Mouse (Mus musculus) myocyte (in vitro differentiated cells): Measurements from ENCODE around the gene Gm7075. TPM values are rescaled to one million over a fixed set of nuclear protein-coding genes. Genes with fewer than 3 reads are reported as not detected.

Experiments
- H3K27me3 ChIP-seq: one replicate; pipeline ENCODE4 v1.6.1; 2011; ENCODE audit not compliant: control insufficient read depth, insufficient read depth, insufficient read length
- H3K36me3 ChIP-seq: one replicate; pipeline ENCODE4 v1.6.1; 2011; ENCODE audit not compliant: control insufficient read depth, insufficient read depth
- H3K4me2 ChIP-seq: one replicate; pipeline ENCODE4 v1.6.1; 2011; ENCODE audit warnings: low read depth, control low read depth
- H3K4me3 ChIP-seq: one replicate; pipeline ENCODE4 v1.5.1; 2011; ENCODE audit warnings: mild to moderate bottlenecking, control low read depth, moderate library complexity
- H3K79me2 ChIP-seq: one replicate; pipeline ENCODE4 v1.6.1; 2011; ENCODE audit not compliant: control insufficient read depth, insufficient read depth
- H3ac ChIP-seq: one replicate; pipeline ENCODE4 v1.6.1; 2011; ENCODE audit not compliant: control insufficient read depth, insufficient read length
- MYOG ChIP-seq, 3 experiments: IDR thresholded peaks; one replicate each; pipeline ENCODE4 v1.6.1; 2011; ENCODE audit warnings: control low read depth in 2 of 3, low read depth in 2 of 3, mild to moderate bottlenecking in 2 of 3; ENCODE audit not compliant: insufficient read length in 2 of 3, control insufficient read depth in 1 of 3, insufficient read depth in 1 of 3
- SRF ChIP-seq: IDR thresholded peaks from one replicate; pipeline ENCODE4 v1.6.1; 2011; ENCODE audit warnings: low read depth; ENCODE audit not compliant: control insufficient read depth, insufficient read length
- TCF12 ChIP-seq: IDR thresholded peaks from one replicate; pipeline ENCODE4 v1.6.1; 2011; ENCODE audit warnings: mild to moderate bottlenecking, control low read depth; ENCODE audit not compliant: poor library complexity, insufficient read depth, severe bottlenecking
- TCF3 ChIP-seq: IDR thresholded peaks from one replicate; pipeline ENCODE4 v1.6.1; 2011; ENCODE audit warnings: low read depth, control low read depth; ENCODE audit not compliant: insufficient read length
- polyA plus RNA-seq: library from polyadenylated mRNA; unstranded; fragments of >200 nt; fragmentation: generic; extraction: Trizol; gene quantifications from one replicate; pipeline ENCODE4 v1.2.1, GENCODE M21; 2012; ENCODE audit warnings: missing spikeins

The Gm7075 gene
- polyA plus RNA-seq, 1 experiment: not detected

DNA sequence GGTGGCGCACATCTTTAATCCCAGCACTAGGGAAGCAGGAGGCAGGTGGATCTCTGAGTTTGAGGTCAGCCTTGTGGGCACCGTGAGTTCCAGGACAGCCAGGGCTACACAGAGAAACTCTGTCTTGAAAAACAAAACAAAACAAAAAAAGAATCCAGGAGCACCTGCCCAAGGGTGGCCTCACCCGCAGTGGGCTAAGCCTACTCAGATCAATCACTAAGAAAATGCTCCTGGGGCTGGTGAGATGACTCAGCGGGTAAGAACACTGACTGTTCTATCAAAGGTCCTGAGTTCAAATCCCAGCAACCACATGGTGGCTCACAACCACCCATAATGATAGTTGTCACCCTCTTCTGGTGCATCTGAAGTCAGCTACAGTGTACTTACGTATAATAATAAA, 45.3 kb downstream of the Gm7075 start:
- Histone ChIP-seq H3K4me3 (no peak overlapping the region), H3K79me2 (no peaks in the 10 kb centered on the region), H3ac (no peak overlapping the region), H3K36me3 (no peaks in the 10 kb centered on the region), H3K4me2 (no peak overlapping the region), H3K27me3 (no peaks in the 10 kb centered on the region)
- TF ChIP-seq MYOG (IDR thresholded peaks at IDR 0.05; ENCODE audit: control insufficient read depth in 1 of 3, insufficient read depth in 1 of 3, insufficient read length in 2 of 3, low read depth in 2 of 3) (no peak), TCF3 (no peak), TCF12 (no peak), SRF (no peak)

Other genes with a start within 250 kb of the Gm7075 start
- gene Mypn, start 217.8 kb downstream of the Gm7075 start, polyA plus RNA-seq: 7.9 TPM
- 13.6 TPM for gene Herc4, start 178.0 kb downstream of the Gm7075 start, polyA plus RNA-seq
- gene Sirt1, start 40.1 kb downstream of the Gm7075 start, polyA plus RNA-seq: 2.4 TPM
- 2.4 TPM for gene Dnajc12, start 39.3 kb downstream of the Gm7075 start, polyA plus RNA-seq
- gene Ctnna3, start 8.3 kb upstream of the Gm7075 start, polyA plus RNA-seq: 0.17 TPM